13 mouse cellular contexts compared by ENCODE assay signal in genomic region chr11:29676718-29677117, GRCm38 (mm10). TPM values are rescaled to one million over a fixed set of nuclear protein-coding genes. Genes with fewer than 3 reads are reported as not detected.
A peak's percentile ranks its signal among the peaks of the same experiment; 100 is the strongest.
DNase-seq lines count a peak whose midpoint lies in the region; ATAC-seq and TF ChIP-seq lines count a peak whose summit lies in the region.
"Had no signal": no experiment of that assay in that cellular context is flagged by ENCODE, and none has a peak within 500 bp of the region (broad histone marks: within the 10 kb centered on the region; RNA-seq: fewer than 3 reads in every experiment).

No protein-coding gene starts in this region.

- intact Hi-C loops in left cerebral cortex, adult 2 months (cut with DNase I) = no loop called here
- intact Hi-C loops in left cerebral cortex, postnatal 36 days (cut with DNase I) = loop anchor here (5.0 kb wide), 1 partner anchor 124 kb away; no protein-coding TSS in a partner anchor

- peaks cover 10% of the 10 kb centered on the region for H3K4me1 ChIP-seq in E14TG2a.4 (replicated peaks; ENCODE audit: low read depth, low read length)
- H3K4me1 ChIP-seq in hindbrain, embryonic 10.5 days (replicated peaks) = no peaks in the 10 kb centered on the region
- H3K4me1 ChIP-seq: embryonic facial prominence, embryonic 12.5 days; limb, embryonic 10.5 days had no signal

- no peak overlapping the region for H3K4me3 ChIP-seq in left cerebral cortex, adult 2 months
- H3K4me3 ChIP-seq in E14TG2a.4 (replicated peaks; ENCODE audit: low read length) = no peak overlapping the region
- H3K4me3 ChIP-seq in hindbrain, embryonic 10.5 days = no peak overlapping the region
- H3K4me3 ChIP-seq: embryonic facial prominence, embryonic 12.5 days; heart, embryonic 15.5 days; limb, embryonic 10.5 days had no signal

- H3K36me3 ChIP-seq in E14TG2a.4 (ENCODE audit: insufficient read depth, low read length) = peaks cover 14% of the 10 kb centered on the region; the same call in 1 of the 2 replicates
- no peaks in the 10 kb centered on the region for H3K36me3 ChIP-seq in hindbrain, embryonic 10.5 days
- H3K36me3 ChIP-seq: embryonic facial prominence, embryonic 12.5 days; heart, embryonic 15.5 days; limb, embryonic 10.5 days had no signal

- no peaks in the 10 kb centered on the region for H3K27me3 ChIP-seq in E14TG2a.4 (ENCODE audit: insufficient read depth, low read length)
- H3K27me3 ChIP-seq in hindbrain, embryonic 10.5 days (ENCODE audit: insufficient read depth, poor library complexity, severe bottlenecking) = no peaks in the 10 kb centered on the region
- H3K27me3 ChIP-seq: embryonic facial prominence, embryonic 12.5 days; heart, embryonic 15.5 days had no signal

- DNase-seq in left cerebral cortex, adult 2 months (ENCODE audit: extremely low spot score in 1 of 2, low spot score in 2 of 2) = no peak
- DNase-seq in left cerebral cortex, postnatal 36 days (ENCODE audit: low spot score in 2 of 2) = no peak
- DNase-seq in T-cell, adult 2 months (ENCODE audit: low spot score) = peak; percentile 9
- DNase-seq in cerebellum, adult 11-12 months = no peak
- no peak for DNase-seq in left cerebral cortex, adult 9 months (ENCODE audit: low spot score in 2 of 2)
- no peak for DNase-seq in hindbrain, embryonic 10.5 days (ENCODE audit: low spot score)
- DNase-seq: kidney, adult 18-20 months had no signal

- 93% methylated on average over 4 of the region's 4 CpGs for WGBS in hindbrain, embryonic 10.5 days

- H3K9me3 ChIP-seq in E14TG2a.4 (ENCODE audit: low read length) = peaks cover 44% of the 10 kb centered on the region
- H3K9me3 ChIP-seq in hindbrain, embryonic 10.5 days = no peaks in the 10 kb centered on the region
- H3K9me3 ChIP-seq: heart, embryonic 15.5 days; limb, embryonic 10.5 days had no signal

- 0 out of 2 replicates have a peak, but pooled peaks have one; percentile 44 for ATAC-seq in neutrophil, adult 5-6 weeks (ENCODE audit: extremely low read depth, insufficient number of reproducible peaks, low FRiP score, poor library complexity, severe bottlenecking)
- ATAC-seq: forebrain, embryonic 16.5 days had no signal

- H3K27ac ChIP-seq in left cerebral cortex, adult 2 months = no peak overlapping the region
- H3K27ac ChIP-seq in hindbrain, embryonic 10.5 days = no peak overlapping the region
- H3K27ac ChIP-seq: embryonic facial prominence, embryonic 12.5 days; heart, embryonic 15.5 days; limb, embryonic 10.5 days had no signal

- TF ChIP-seq CTCF in left cerebral cortex, adult 2 months (IDR thresholded peaks at IDR 0.05) = peak; percentile 22; the same call in 1 of the 2 replicates
- TF ChIP-seq CTCF in E14TG2a.4 (conservative IDR thresholded peaks at IDR 0.05; ENCODE audit: low read length) = peak; percentile 52

RNA-seq across cellular contexts. Expression of gene Rtn4, which starts 16.0 kb away (rescaled TPM):
- total RNA-seq in left cerebral cortex, adult 2 months (2021) = 100 to 1,000 TPM; 607 to 709 TPM
- 100 to 1,000 TPM; 669 to 679 TPM for total RNA-seq in left cerebral cortex, postnatal 36 days (2021)
- total RNA-seq in neutrophil, adult 5-6 weeks (2017) = 153 and 155 TPM in 2 replicates
- polyA plus RNA-seq in hindbrain, embryonic 10.5 days (2016; fragmentation: Nextera tagmentation; extraction: Ambion mirVana) = 66.5 and 67.1 TPM in 2 replicates
